Mouse (Mus musculus): ENCODE results near the gene Tgfa. TPM values are rescaled to one million over a fixed set of nuclear protein-coding genes. Genes with fewer than 3 reads are reported as not detected.

Tgfa gene
- total RNA-seq, 2 experiments from 2014 or later: 0.27 to 0.47 TPM

Other genes starting within 250 kb of the Tgfa start
- 10 to 100 TPM; 36.6 to 44.1 TPM for gene Dusp11, start 233.6 kb upstream of the Tgfa start, total RNA-seq (2021)
- gene Figla, start 179.1 kb upstream of the Tgfa start, total RNA-seq (2021): not detected
- under 1 TPM; 0.31 to 0.33 TPM for gene Add2, start 166.5 kb upstream of the Tgfa start, total RNA-seq (2021)
- 10 to 100 TPM; 18.3 to 21.6 TPM for gene Fam136a, start 170.4 kb downstream of the Tgfa start, total RNA-seq (2021)
- gene Snrpg, start 176.1 kb downstream of the Tgfa start, total RNA-seq (2021): 10 to 100 TPM; 32.4 to 45.6 TPM
- gene Pcyox1, start 201.9 kb downstream of the Tgfa start, total RNA-seq (2021): 10 to 100 TPM; 63.0 to 63.1 TPM
- gene Tia1, start 209.0 kb downstream of the Tgfa start, total RNA-seq (2021): 10 to 100 TPM; 21.5 to 25.2 TPM
- gene Gm44790, start 231.4 kb downstream of the Tgfa start, total RNA-seq (2021): under 1 TPM in 1 of 2 experiments, not detected in 1; 0.47 TPM
- gene C87436, start 243.2 kb downstream of the Tgfa start, total RNA-seq (2021): 1 to 10 TPM; 6.4 to 7.8 TPM